Mouse (Mus musculus): ENCODE measurements around the gene Plxna2. TPM values are rescaled to one million over a fixed set of nuclear protein-coding genes. Genes with fewer than 3 reads are reported as not detected.

Gene Plxna2
- 4.0 and 5.6 TPM in 2 replicates for polyA plus RNA-seq (2014; fragmentation: Nextera tagmentation; extraction: Ambion mirVana)

GRCm38 (mm10) chr1:194617918-194618317 lies at the start of gene Plxna2:
Gene Plxna2 (plus strand): TSS chr1:194618218.
- Histone ChIP-seq H3K4me3 (ENCODE audit: low read depth, low read length) (peak within 1 kb of the TSS; percentile 68), H3K9me3 (ENCODE audit: control insufficient read depth, low read length) (no peaks in the 10 kb centered on the region), H3K4me1 (ENCODE audit: control insufficient read depth, insufficient read depth, low read length) (0 out of 2 replicates have a peak, but pooled peaks cover 4% of the 10 kb centered on the region), H3K27ac (replicated peaks; ENCODE audit: low read depth, low read length) (no peak within 1 kb of the TSS), H3K27me3 (ENCODE audit: control insufficient read depth, insufficient read depth, low read length) (0 out of 2 replicates have a peak, but pooled peaks cover 2% of the 10 kb centered on the region), H3K36me3 (ENCODE audit: control insufficient read depth, insufficient read depth, low read length) (no peaks in the 10 kb centered on the region), H3K4me2 (ENCODE audit: low read depth, severe bottlenecking) (peak within 1 kb of the TSS; percentile 100), H3K9ac (ENCODE audit: low read length) (no peak within 1 kb of the TSS)
- 98% methylated on average over 2 of the region's 2 CpGs for WGBS
- ATAC-seq (ENCODE audit: insufficient number of reproducible peaks, low FRiP score, low TSS enrichment, low read depth): no peak
- DNase-seq (ENCODE audit: low spot score): no peak

- H3K9me3 ChIP-seq (ENCODE audit: control insufficient read depth, low read length): no peaks in the 10 kb centered on the region
- H3K4me2 ChIP-seq (ENCODE audit: low read depth, severe bottlenecking): no peak overlapping the region
- ATAC-seq (ENCODE audit: insufficient number of reproducible peaks, low FRiP score, low TSS enrichment, low read depth) (no peak), DNase-seq (ENCODE audit: low spot score) (no peak)
- no peaks in the 10 kb centered on the region for H3K4me1 ChIP-seq (ENCODE audit: control insufficient read depth, insufficient read depth, low read length)
- H3K27ac ChIP-seq (replicated peaks; ENCODE audit: low read depth, low read length): no peak overlapping the region
- no peaks in the 10 kb centered on the region for H3K27me3 ChIP-seq (ENCODE audit: control insufficient read depth, insufficient read depth, low read length)
- H3K9ac ChIP-seq (ENCODE audit: low read length): no peak overlapping the region
- no peak overlapping the region for H3K4me3 ChIP-seq (ENCODE audit: low read depth, low read length)
- H3K36me3 ChIP-seq (ENCODE audit: control insufficient read depth, insufficient read depth, low read length): no peaks in the 10 kb centered on the region
- 79% methylated on average over 3 of the region's 3 CpGs for WGBS
Measured at GRCm38 (mm10) chr1:194573870-194574269, 44.1 kb upstream of the Plxna2 start.

GRCm38 (mm10) chr1:194578270-194578669 lies 39.7 kb upstream of the Plxna2 start:
- 91% methylated on average over 3 of the region's 3 CpGs for WGBS
- no peak overlapping the region for H3K27ac ChIP-seq (replicated peaks; ENCODE audit: low read depth, low read length)
- DNase-seq (ENCODE audit: low spot score) (no peak), ATAC-seq (ENCODE audit: insufficient number of reproducible peaks, low FRiP score, low TSS enrichment, low read depth) (no peak)
- no peaks in the 10 kb centered on the region for H3K9me3 ChIP-seq (ENCODE audit: control insufficient read depth, low read length)
- no peaks in the 10 kb centered on the region for H3K27me3 ChIP-seq (ENCODE audit: control insufficient read depth, insufficient read depth, low read length)
- H3K4me2 ChIP-seq (ENCODE audit: low read depth, severe bottlenecking): no peak overlapping the region
- no peaks in the 10 kb centered on the region for H3K4me1 ChIP-seq (ENCODE audit: control insufficient read depth, insufficient read depth, low read length)
- no peak overlapping the region for H3K4me3 ChIP-seq (ENCODE audit: low read depth, low read length)
- no peaks in the 10 kb centered on the region for H3K36me3 ChIP-seq (ENCODE audit: control insufficient read depth, insufficient read depth, low read length)
- H3K9ac ChIP-seq (ENCODE audit: low read length): no peak overlapping the region

GRCm38 (mm10) chr1:194580539-194580938 lies 37.5 kb upstream of the Plxna2 start:
- Histone ChIP-seq H3K36me3 (ENCODE audit: control insufficient read depth, insufficient read depth, low read length) (no peaks in the 10 kb centered on the region), H3K4me3 (ENCODE audit: low read depth, low read length) (no peak overlapping the region), H3K4me2 (ENCODE audit: low read depth, severe bottlenecking) (no peak overlapping the region), H3K9me3 (ENCODE audit: control insufficient read depth, low read length) (no peaks in the 10 kb centered on the region), H3K9ac (ENCODE audit: low read length) (no peak overlapping the region), H3K4me1 (ENCODE audit: control insufficient read depth, insufficient read depth, low read length) (no peaks in the 10 kb centered on the region), H3K27ac (replicated peaks; ENCODE audit: low read depth, low read length) (no peak overlapping the region), H3K27me3 (ENCODE audit: control insufficient read depth, insufficient read depth, low read length) (no peaks in the 10 kb centered on the region)
- no peak for ATAC-seq (ENCODE audit: insufficient number of reproducible peaks, low FRiP score, low TSS enrichment, low read depth)
- no peak for DNase-seq (ENCODE audit: low spot score)

GRCm38 (mm10) chr1:194586670-194587069 lies 31.3 kb upstream of the Plxna2 start:
- Histone ChIP-seq H3K36me3 (ENCODE audit: control insufficient read depth, insufficient read depth, low read length) (no peaks in the 10 kb centered on the region), H3K27me3 (ENCODE audit: control insufficient read depth, insufficient read depth, low read length) (no peaks in the 10 kb centered on the region), H3K4me1 (ENCODE audit: control insufficient read depth, insufficient read depth, low read length) (no peaks in the 10 kb centered on the region), H3K4me2 (ENCODE audit: low read depth, severe bottlenecking) (no peak overlapping the region), H3K9ac (ENCODE audit: low read length) (no peak overlapping the region), H3K4me3 (ENCODE audit: low read depth, low read length) (no peak overlapping the region), H3K27ac (replicated peaks; ENCODE audit: low read depth, low read length) (no peak overlapping the region), H3K9me3 (ENCODE audit: control insufficient read depth, low read length) (no peaks in the 10 kb centered on the region)
- no peak for DNase-seq (ENCODE audit: low spot score)
- WGBS: 66% methylated on average over 1 of the region's 1 CpGs
- ATAC-seq (ENCODE audit: insufficient number of reproducible peaks, low FRiP score, low TSS enrichment, low read depth): no peak

GRCm38 (mm10) chr1:194587532-194587931 lies 30.5 kb upstream of the Plxna2 start:
- H3K27me3 ChIP-seq (ENCODE audit: control insufficient read depth, insufficient read depth, low read length): no peaks in the 10 kb centered on the region
- H3K27ac ChIP-seq (replicated peaks; ENCODE audit: low read depth, low read length): no peak overlapping the region
- no peak for ATAC-seq (ENCODE audit: insufficient number of reproducible peaks, low FRiP score, low TSS enrichment, low read depth)
- H3K36me3 ChIP-seq (ENCODE audit: control insufficient read depth, insufficient read depth, low read length): no peaks in the 10 kb centered on the region
- H3K4me3 ChIP-seq (ENCODE audit: low read depth, low read length): no peak overlapping the region
- no peaks in the 10 kb centered on the region for H3K9me3 ChIP-seq (ENCODE audit: control insufficient read depth, low read length)
- H3K4me2 ChIP-seq (ENCODE audit: low read depth, severe bottlenecking): no peak overlapping the region
- no peak overlapping the region for H3K9ac ChIP-seq (ENCODE audit: low read length)
- no peaks in the 10 kb centered on the region for H3K4me1 ChIP-seq (ENCODE audit: control insufficient read depth, insufficient read depth, low read length)
- no peak for DNase-seq (ENCODE audit: low spot score)

- Histone ChIP-seq H3K4me2 (ENCODE audit: low read depth, severe bottlenecking) (no peak overlapping the region), H3K4me3 (ENCODE audit: low read depth, low read length) (no peak overlapping the region), H3K27ac (replicated peaks; ENCODE audit: low read depth, low read length) (no peak overlapping the region), H3K9ac (ENCODE audit: low read length) (no peak overlapping the region), H3K36me3 (ENCODE audit: control insufficient read depth, insufficient read depth, low read length) (no peaks in the 10 kb centered on the region), H3K9me3 (ENCODE audit: control insufficient read depth, low read length) (no peaks in the 10 kb centered on the region), H3K27me3 (ENCODE audit: control insufficient read depth, insufficient read depth, low read length) (no peaks in the 10 kb centered on the region), H3K4me1 (ENCODE audit: control insufficient read depth, insufficient read depth, low read length) (no peaks in the 10 kb centered on the region)
- 33% methylated on average over 1 of the region's 1 CpGs for WGBS
- no peak for DNase-seq (ENCODE audit: low spot score)
- no peak for ATAC-seq (ENCODE audit: insufficient number of reproducible peaks, low FRiP score, low TSS enrichment, low read depth)
Measured at GRCm38 (mm10) chr1:194587956-194588668, 29.9 kb upstream of the Plxna2 start.

- 80% methylated on average over 1 of the region's 1 CpGs for WGBS
- Histone ChIP-seq H3K9ac (ENCODE audit: low read length) (no peak overlapping the region), H3K27ac (replicated peaks; ENCODE audit: low read depth, low read length) (no peak overlapping the region), H3K36me3 (ENCODE audit: control insufficient read depth, insufficient read depth, low read length) (no peaks in the 10 kb centered on the region), H3K27me3 (ENCODE audit: control insufficient read depth, insufficient read depth, low read length) (no peaks in the 10 kb centered on the region), H3K9me3 (ENCODE audit: control insufficient read depth, low read length) (no peaks in the 10 kb centered on the region), H3K4me2 (ENCODE audit: low read depth, severe bottlenecking) (no peak overlapping the region), H3K4me3 (ENCODE audit: low read depth, low read length) (no peak overlapping the region), H3K4me1 (ENCODE audit: control insufficient read depth, insufficient read depth, low read length) (no peaks in the 10 kb centered on the region)
- no peak for ATAC-seq (ENCODE audit: insufficient number of reproducible peaks, low FRiP score, low TSS enrichment, low read depth)
- DNase-seq (ENCODE audit: low spot score): no peak
Measured at GRCm38 (mm10) chr1:194588711-194589451, 29.1 kb upstream of the Plxna2 start.
